Mouse (Mus musculus) lung, postnatal 36 days (tissue): ENCODE measurements around the gene Eed.

Experiments
- DNase-seq: peaks from one replicate; pipeline ENCODE4 v3.0.0; 2022; ENCODE audit warnings: mixed read lengths

Gene Eed

GRCm38 (mm10) chr7:89980133-89980484 lies 674 bp downstream of the Eed start:
- DNase-seq: no peak

- peak; percentile 7 for DNase-seq
Measured at GRCm38 (mm10) chr7:89979432-89980130, 1.2 kb downstream of the Eed start.

- DNase-seq: no peak
Measured at GRCm38 (mm10) chr7:89976796-89977195, 4.0 kb downstream of the Eed start.

- DNase-seq: no peak
Measured at GRCm38 (mm10) chr7:89975571-89975970, 5.2 kb downstream of the Eed start.

- no peak for DNase-seq
Measured at GRCm38 (mm10) chr7:89967235-89967634, 13.5 kb downstream of the Eed start.

- DNase-seq: no peak
Measured at GRCm38 (mm10) chr7:89966771-89967170, 14.0 kb downstream of the Eed start.

- no peak for DNase-seq
Measured at GRCm38 (mm10) chr7:89963135-89963534, 17.6 kb downstream of the Eed start.

GRCm38 (mm10) chr7:89957300-89957699 lies 23.5 kb downstream of the Eed start:
- peak; percentile 34 for DNase-seq

- no peak for DNase-seq
Measured at GRCm38 (mm10) chr7:89954261-89954660, 26.5 kb downstream of the Eed start.

GRCm38 (mm10) chr7:89949403-89949802 lies 31.4 kb downstream of the Eed start:
- DNase-seq: no peak

GRCm38 (mm10) chr7:89948026-89948425 lies 32.8 kb downstream of the Eed start:
- peak; percentile 52 for DNase-seq

GRCm38 (mm10) chr7:89940571-89941463 lies 40.0 kb downstream of the Eed start, which contains the start of gene Hikeshi:
Gene Hikeshi (minus strand): TSS chr7:89941204.
- peak; percentile 99 for DNase-seq

- no peak for DNase-seq
Measured at GRCm38 (mm10) chr7:89939497-89940353, 41.1 kb downstream of the Eed start.

GRCm38 (mm10) chr7:89923441-89924180 lies 57.2 kb downstream of the Eed start:
- DNase-seq: no peak

- DNase-seq: no peak
Measured at GRCm38 (mm10) chr7:89917776-89918175, 63.0 kb downstream of the Eed start.

- no peak for DNase-seq
Measured at GRCm38 (mm10) chr7:89916711-89917110, 64.1 kb downstream of the Eed start.

GRCm38 (mm10) chr7:89913432-89914158 lies 67.2 kb downstream of the Eed start:
- DNase-seq: no peak

- DNase-seq: no peak
Measured at GRCm38 (mm10) chr7:89912356-89912755, 68.4 kb downstream of the Eed start.

- DNase-seq: no peak
Measured at GRCm38 (mm10) chr7:89909711-89910110, 71.1 kb downstream of the Eed start.

GRCm38 (mm10) chr7:89908899-89909621 lies 71.7 kb downstream of the Eed start:
- no peak for DNase-seq

- DNase-seq: no peak
Measured at GRCm38 (mm10) chr7:89908421-89908820, 72.4 kb downstream of the Eed start.
